Mouse (Mus musculus) liver, postnatal 0 days (tissue): ENCODE measurements around the gene Ncln.

Experiments
- CTCF ChIP-seq: sonication (generic); IDR thresholded peaks from 2 replicates; pipeline ENCODE4 v1.5.1; 2016; ENCODE audit warnings: antibody characterized with exemption, low read depth
- EP300 ChIP-seq: IDR thresholded peaks from 2 replicates; pipeline ENCODE4 v1.6.1; 2016; ENCODE audit warnings: antibody characterized with exemption, low read depth, mild to moderate bottlenecking

DNA sequence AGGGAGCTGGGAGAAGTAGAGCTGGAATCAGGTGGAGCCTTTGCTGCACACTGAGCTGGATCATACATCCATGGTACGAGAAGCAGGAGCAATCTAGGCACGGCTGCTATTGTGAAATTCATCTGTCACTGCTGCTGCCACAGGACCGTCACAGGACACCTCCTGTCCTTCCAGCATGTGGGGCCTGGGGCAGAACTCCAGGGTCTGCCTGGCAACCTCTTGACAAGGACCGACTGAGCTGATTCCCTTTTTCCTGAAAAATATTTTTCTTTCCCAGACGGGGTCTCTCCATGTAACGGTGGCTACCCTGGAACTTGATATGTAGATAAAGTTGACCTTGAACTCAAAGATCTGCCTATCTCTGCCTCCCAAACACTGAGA, 44.8 kb downstream of the Ncln start:
- no peak for TF ChIP-seq CTCF
- TF ChIP-seq EP300, result no peak
